11 mouse cellular contexts compared by ENCODE assay signal in the genomic region with DNA sequence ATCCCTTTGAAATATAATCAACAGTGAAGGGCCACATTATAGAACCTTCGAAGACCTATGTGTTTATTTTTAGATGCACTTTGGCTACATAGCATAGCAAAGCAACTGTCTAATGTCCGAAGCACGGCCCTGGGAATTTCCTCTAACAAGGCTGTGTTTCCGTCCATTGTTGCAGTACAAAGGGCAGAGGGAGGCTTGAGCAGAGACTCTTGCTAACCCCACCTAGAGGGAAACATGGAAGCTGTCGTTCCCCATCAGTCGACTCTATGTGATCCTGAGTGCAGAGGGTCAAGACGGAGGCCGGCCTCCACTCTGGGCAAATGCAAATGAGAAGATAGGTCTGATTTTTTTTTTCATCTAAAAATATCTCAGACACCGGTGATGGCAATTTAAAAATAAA. TPM values are rescaled to one million over a fixed set of nuclear protein-coding genes. Genes with fewer than 3 reads are reported as not detected.
DNase-seq lines count a peak whose midpoint lies in the region; ATAC-seq lines count a peak whose summit lies in the region.
"Had no signal": no experiment of that assay in that cellular context is flagged by ENCODE, and none has a peak within 500 bp of the region (broad histone marks: within the 10 kb centered on the region; RNA-seq: fewer than 3 reads in every experiment).

No protein-coding gene starts in this region.

- no peak overlapping the region for H3K9ac ChIP-seq in kidney, embryonic 14.5 days (ENCODE audit: low read depth, low read length)
- no peak overlapping the region for H3K9ac ChIP-seq in heart, embryonic 13.5 days
- H3K9ac ChIP-seq in kidney, embryonic 16.5 days (replicated peaks; ENCODE audit: low read length) = no peak overlapping the region
- no peak overlapping the region for H3K9ac ChIP-seq in midbrain, embryonic 16.5 days (ENCODE audit: low read depth, low read length)
- H3K9ac ChIP-seq: limb, embryonic 15.5 days had no signal

- no peaks in the 10 kb centered on the region for H3K36me3 ChIP-seq in kidney, embryonic 14.5 days (ENCODE audit: control insufficient read depth, insufficient read depth, low read length)
- no peaks in the 10 kb centered on the region for H3K36me3 ChIP-seq in heart, embryonic 13.5 days
- H3K36me3 ChIP-seq in kidney, embryonic 16.5 days (ENCODE audit: insufficient read depth, low read length) = no peaks in the 10 kb centered on the region
- H3K36me3 ChIP-seq in midbrain, embryonic 16.5 days (ENCODE audit: control insufficient read depth, insufficient read depth, low read length) = no peaks in the 10 kb centered on the region
- H3K36me3 ChIP-seq: limb, embryonic 15.5 days had no signal

- H3K4me2 ChIP-seq in kidney, embryonic 14.5 days (replicated peaks; ENCODE audit: low read depth, low read length) = no peak overlapping the region
- peak overlapping the region; percentile 6; the same call in 1 of the 2 replicates for H3K4me2 ChIP-seq in heart, embryonic 13.5 days
- H3K4me2 ChIP-seq in kidney, embryonic 16.5 days (replicated peaks; ENCODE audit: low read depth, low read length) = no peak overlapping the region
- H3K4me2 ChIP-seq in midbrain, embryonic 16.5 days (ENCODE audit: low read length) = no peak overlapping the region
- H3K4me2 ChIP-seq: limb, embryonic 15.5 days had no signal

- H3K4me3 ChIP-seq in kidney, embryonic 14.5 days (ENCODE audit: low read length) = no peak overlapping the region
- H3K4me3 ChIP-seq in heart, embryonic 13.5 days = no peak overlapping the region
- no peak overlapping the region for H3K4me3 ChIP-seq in kidney, embryonic 16.5 days (ENCODE audit: low read length)
- no peak overlapping the region for H3K4me3 ChIP-seq in midbrain, embryonic 16.5 days (ENCODE audit: low read depth, low read length)
- H3K4me3 ChIP-seq: limb, embryonic 15.5 days had no signal

- H3K9me3 ChIP-seq in kidney, embryonic 14.5 days (ENCODE audit: control insufficient read depth, low read length) = no peaks in the 10 kb centered on the region
- no peaks in the 10 kb centered on the region for H3K9me3 ChIP-seq in heart, embryonic 13.5 days
- no peaks in the 10 kb centered on the region for H3K9me3 ChIP-seq in kidney, embryonic 16.5 days (ENCODE audit: low read length)
- no peaks in the 10 kb centered on the region for H3K9me3 ChIP-seq in midbrain, embryonic 16.5 days (replicated peaks; ENCODE audit: control insufficient read depth, low read length, poor library complexity, severe bottlenecking)
- H3K9me3 ChIP-seq: limb, embryonic 15.5 days had no signal

- H3K27me3 ChIP-seq in kidney, embryonic 14.5 days (ENCODE audit: control insufficient read depth, insufficient read depth, low read length) = no peaks in the 10 kb centered on the region
- peaks cover 16% of the 10 kb centered on the region for H3K27me3 ChIP-seq in heart, embryonic 13.5 days (replicated peaks)
- no peaks in the 10 kb centered on the region for H3K27me3 ChIP-seq in kidney, embryonic 16.5 days (ENCODE audit: insufficient read depth, low read length)
- H3K27me3 ChIP-seq in midbrain, embryonic 16.5 days (ENCODE audit: control insufficient read depth, insufficient read depth, low read depth, low read length) = no peaks in the 10 kb centered on the region
- H3K27me3 ChIP-seq: limb, embryonic 15.5 days had no signal

- H3K4me1 ChIP-seq in kidney, embryonic 14.5 days (ENCODE audit: control insufficient read depth, insufficient read depth, low read length) = peaks cover 9% of the 10 kb centered on the region; the same call in 1 of the 2 replicates
- peaks cover 50% of the 10 kb centered on the region for H3K4me1 ChIP-seq in heart, embryonic 13.5 days
- peaks cover 11% of the 10 kb centered on the region for H3K4me1 ChIP-seq in kidney, embryonic 16.5 days (ENCODE audit: insufficient read depth, low read length)
- peaks cover 5% of the 10 kb centered on the region; the same call in 1 of the 2 replicates for H3K4me1 ChIP-seq in midbrain, embryonic 16.5 days (ENCODE audit: control insufficient read depth, insufficient read depth, low read length)
- H3K4me1 ChIP-seq: limb, embryonic 15.5 days had no signal

- no peak for ATAC-seq in kidney, embryonic 14.5 days (ENCODE audit: low FRiP score, low TSS enrichment)
- ATAC-seq in heart, embryonic 13.5 days (ENCODE audit: extremely low read depth, insufficient number of reproducible peaks, low FRiP score, low TSS enrichment) = no peak
- peak; percentile 75 for ATAC-seq in kidney, embryonic 16.5 days (ENCODE audit: low FRiP score, low TSS enrichment)
- ATAC-seq in midbrain, embryonic 16.5 days = no peak

- peak; percentile 36 for DNase-seq in kidney, adult 18-20 months
- peak; percentile 7 for DNase-seq in retina, embryonic 14.5 days (ENCODE audit: low spot score)
- DNase-seq in layer of hippocampus, adult 9-10 months (ENCODE audit: low spot score) = no peak
- DNase-seq: cerebellum, postnatal 25 days; midbrain, embryonic 14.5 days; thymus, postnatal 36 days had no signal

- H3K27ac ChIP-seq in kidney, embryonic 14.5 days (ENCODE audit: low read depth, low read length) = no peak overlapping the region
- H3K27ac ChIP-seq in heart, embryonic 13.5 days (replicated peaks) = peak overlapping the region; percentile 65; the same call in 1 of the 2 replicates
- no peak overlapping the region for H3K27ac ChIP-seq in kidney, embryonic 16.5 days (ENCODE audit: low read length)
- H3K27ac ChIP-seq in midbrain, embryonic 16.5 days (ENCODE audit: low read length) = no peak overlapping the region

- WGBS in kidney, embryonic 14.5 days = 63% methylated on average over 9 of the region's 9 CpGs
- WGBS in heart, embryonic 13.5 days = 26% methylated on average over 9 of the region's 9 CpGs
- 58% methylated on average over 9 of the region's 9 CpGs for WGBS in kidney, embryonic 16.5 days
- 59% methylated on average over 9 of the region's 9 CpGs for WGBS in midbrain, embryonic 16.5 days

RNA-seq across cellular contexts. Expression of a gene that starts 6.2 kb away (rescaled TPM):
- polyA plus RNA-seq in kidney, embryonic 14.5 days (2014; fragmentation: Nextera tagmentation; extraction: Ambion mirVana) = 6.1 and 16.2 TPM in 2 replicates
- 17.4 and 18.7 TPM in 2 replicates for polyA plus RNA-seq in heart, embryonic 13.5 days (2015; fragmentation: Nextera tagmentation; extraction: Ambion mirVana)
- 25.5 and 26.7 TPM in 2 replicates for polyA plus RNA-seq in kidney, embryonic 16.5 days (2015; fragmentation: Nextera tagmentation; extraction: Ambion mirVana)
- 8.4 and 9.1 TPM in 2 replicates for polyA plus RNA-seq in midbrain, embryonic 16.5 days (2015; fragmentation: Nextera tagmentation; extraction: Ambion mirVana)
